Mouse (Mus musculus) spleen, adult 18-20 months (tissue): ENCODE measurements around the gene Lrrc4b.

Experiments used
- DNase-seq, 2 experiments: peaks; one replicate each; pipeline ENCODE4 v3.0.0; 2022; ENCODE audit warnings: mixed read lengths in 2 of 2

Lrrc4b gene

GRCm38 (mm10) chr7:44490281-44490680 lies 61.5 kb downstream of the Lrrc4b start:
- no peak for DNase-seq

DNA sequence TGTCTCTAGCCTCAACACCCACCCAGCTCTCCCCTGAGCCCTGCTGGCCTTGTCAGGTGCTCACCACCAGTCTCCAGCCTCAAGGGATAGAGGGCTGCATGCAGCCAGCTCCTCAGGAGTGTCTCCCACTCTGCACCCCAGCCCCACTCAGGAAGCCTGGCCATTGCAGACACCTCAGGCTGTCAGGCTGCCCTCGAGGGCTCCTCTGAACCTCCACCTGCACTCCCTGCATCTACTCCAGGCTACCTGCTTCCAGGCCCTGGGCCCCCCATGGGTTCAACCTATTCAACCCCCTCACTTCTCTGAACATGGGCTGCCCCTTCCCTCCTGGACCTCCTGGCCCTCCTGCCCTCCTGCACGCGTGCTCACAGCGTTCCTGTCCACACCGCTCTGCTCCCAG lies 62.6 kb downstream of the Lrrc4b start:
- no peak for DNase-seq

GRCm38 (mm10) chr7:44492166-44492826 lies 63.5 kb downstream of the Lrrc4b start:
- DNase-seq, result peak in 1 of 2 experiments; percentile 4

GRCm38 (mm10) chr7:44494681-44495080 lies 65.9 kb downstream of the Lrrc4b start:
- DNase-seq, result peak in 1 of 2 experiments; percentile 4

DNA sequence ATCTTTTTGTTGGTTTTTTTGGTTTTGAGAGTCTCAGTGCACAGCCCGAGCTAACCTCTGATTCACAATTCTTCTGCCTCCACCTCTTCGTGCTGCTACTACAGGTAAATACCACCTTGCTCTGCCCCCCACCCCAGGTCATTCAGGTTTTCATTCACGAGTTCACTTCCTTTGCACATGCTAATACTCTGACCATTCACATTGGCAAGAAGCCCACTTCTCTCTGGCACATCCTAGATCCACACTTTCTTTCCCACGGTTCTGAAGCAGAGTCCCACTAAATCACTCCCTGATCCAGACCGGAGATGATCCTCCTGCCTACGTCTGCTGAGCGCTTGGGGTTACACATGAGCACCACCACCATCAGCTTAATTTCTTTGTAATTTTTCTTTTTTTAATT lies 66.3 kb downstream of the Lrrc4b start:
- DNase-seq, result peak in 1 of 2 experiments; percentile 2

DNA sequence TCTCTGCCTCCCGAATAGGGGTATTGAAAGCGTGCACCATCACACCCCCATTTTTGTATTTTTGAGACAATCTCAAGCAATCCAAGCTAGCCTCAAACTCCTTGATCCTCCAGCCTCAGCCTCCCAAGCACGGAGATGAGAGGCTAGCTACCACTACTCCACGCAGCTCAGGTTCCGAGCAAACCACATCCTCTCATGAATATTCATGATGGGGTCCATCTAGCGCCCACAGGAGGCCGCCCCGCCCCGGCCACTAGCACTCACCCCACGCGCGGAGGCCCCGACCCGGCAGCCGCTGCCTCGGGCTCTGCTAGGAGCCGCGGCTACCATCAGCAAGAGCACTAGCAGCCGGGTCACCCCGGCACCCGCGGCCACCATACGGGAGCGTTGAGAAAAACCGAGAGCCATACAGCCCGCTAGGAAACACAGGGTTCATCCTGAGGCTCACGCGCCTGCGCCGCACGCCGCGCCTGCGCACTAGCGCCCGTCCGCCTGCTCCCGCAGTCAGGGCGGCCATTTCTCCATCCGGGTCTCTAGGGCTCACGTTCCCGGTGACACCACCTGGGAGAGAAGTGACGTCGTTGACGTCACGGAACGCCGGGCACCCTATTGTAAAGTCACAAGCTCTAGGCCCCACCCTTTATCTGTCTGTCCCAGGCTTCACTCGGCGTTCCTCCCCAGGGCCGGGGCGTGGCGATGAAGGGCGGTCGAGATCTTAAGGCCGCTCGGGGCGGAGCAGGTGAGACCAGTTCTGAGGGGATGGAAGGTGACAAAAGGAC lies 67.4 kb downstream of the Lrrc4b start, which contains the start of the genes Emc10 and Fam71e1:
TSS of gene Emc10 (minus strand) at position 538 of the 779 bp plus-strand sequence.
TSS of gene Fam71e1 (plus strand) at position 590 of the 779 bp plus-strand sequence.
- DNase-seq, result peak; percentile 96 to 97

- no peak for DNase-seq
Measured at GRCm38 (mm10) chr7:44496771-44497109, 67.9 kb downstream of the Lrrc4b start.

DNA sequence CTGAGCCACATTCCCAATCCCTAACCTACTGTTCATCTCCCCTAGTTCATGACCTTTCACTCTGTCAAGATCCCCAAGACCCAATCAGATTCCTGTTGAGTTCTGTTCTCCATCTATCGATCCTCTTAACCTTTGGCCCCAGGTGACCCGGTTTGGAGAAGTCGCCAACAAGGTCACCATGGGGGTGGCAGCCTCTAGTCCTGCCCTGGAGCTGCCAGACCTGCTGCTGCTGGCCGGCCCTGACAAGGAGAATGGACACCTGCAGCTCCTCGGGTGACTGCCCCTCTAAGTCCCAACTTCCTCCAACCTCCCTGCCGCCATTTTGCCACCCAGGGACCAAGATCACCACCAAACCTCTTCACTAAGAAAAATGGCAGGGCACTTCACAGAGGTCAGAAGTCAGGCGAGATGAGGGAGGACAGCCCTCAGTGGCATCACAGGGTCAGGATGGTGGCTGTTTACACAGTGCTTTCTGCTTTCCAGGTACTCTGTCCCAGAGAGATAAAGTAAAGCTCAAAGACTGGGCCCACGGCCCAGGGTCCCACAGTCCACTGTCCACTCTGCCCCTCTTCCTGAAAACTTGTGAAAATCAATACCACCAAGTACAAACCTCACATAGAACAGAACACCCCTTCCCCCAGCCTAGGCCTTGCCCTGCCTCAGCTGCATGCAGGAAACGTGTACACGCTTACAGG lies 68.7 kb downstream of the Lrrc4b start:
- DNase-seq, result no peak

GRCm38 (mm10) chr7:44498922-44499321 lies 70.1 kb downstream of the Lrrc4b start:
- no peak for DNase-seq

DNA sequence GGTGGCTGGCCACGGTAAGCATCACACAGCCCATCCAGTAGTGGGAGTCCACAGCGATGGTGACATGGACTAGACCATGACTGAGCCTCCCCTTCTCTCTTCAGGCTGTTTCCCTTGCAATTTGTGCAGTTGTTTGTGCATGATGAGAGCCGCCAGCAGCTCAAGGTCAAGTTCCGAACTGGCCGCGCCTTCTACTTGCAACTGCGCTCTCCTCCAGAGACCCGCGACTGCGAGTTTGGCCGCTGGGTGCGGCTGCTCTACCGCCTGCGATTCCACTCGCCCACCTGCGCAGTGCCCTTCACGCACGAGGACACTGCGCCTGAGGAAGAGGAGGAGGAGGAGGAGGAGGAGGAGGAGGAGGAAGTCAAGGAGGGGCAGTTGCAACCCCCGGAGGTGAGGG lies 71.2 kb downstream of the Lrrc4b start:
- DNase-seq, result no peak

DNA sequence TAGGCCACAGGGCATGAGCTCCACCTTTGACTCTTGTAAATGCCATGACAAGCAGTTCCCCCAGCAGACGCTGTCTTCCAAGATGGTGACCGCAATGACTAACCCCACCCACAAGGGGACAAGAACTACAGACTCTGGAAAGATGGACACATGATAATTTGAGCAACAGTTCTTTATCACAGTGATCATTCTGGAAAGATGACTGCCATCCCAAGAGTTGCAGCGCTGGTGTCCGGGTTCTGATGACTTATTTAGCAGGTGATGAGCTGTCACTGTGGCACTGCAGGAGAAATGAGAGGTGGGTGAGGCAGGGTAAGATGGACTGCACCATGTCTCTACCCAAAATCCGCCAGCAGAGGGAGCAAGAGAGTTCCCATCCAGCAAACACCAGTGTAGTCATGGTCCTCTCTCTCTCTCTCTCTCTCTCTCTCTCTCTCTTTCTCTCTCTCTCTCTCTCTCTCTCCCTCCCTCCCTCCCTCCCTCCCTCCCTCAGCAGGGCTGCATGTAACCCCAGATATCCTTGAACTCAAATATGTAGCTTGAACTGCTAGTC lies 72.8 kb downstream of the Lrrc4b start:
- peak; percentile 45 to 74 for DNase-seq

DNA sequence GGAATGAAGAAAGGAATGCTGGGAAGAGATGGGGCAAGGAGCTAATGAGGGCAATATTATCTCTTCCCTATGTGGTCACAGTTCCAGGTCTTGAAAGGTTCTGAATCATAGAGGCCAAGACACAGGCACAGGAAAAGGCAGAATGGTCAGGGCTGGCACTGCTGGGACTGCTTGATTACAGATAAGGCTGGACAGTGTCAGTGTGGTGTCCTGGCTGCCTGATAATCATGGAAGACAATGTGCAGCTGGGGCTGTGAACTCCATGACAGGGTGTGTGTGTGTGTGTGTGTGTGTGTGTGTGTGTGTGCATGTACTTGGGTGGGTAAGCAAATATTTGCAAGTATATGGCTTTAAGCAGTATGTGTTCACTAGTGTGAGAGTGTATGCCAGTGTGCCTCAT lies 78.7 kb downstream of the Lrrc4b start:
- DNase-seq, result no peak
